Mouse (Mus musculus): Measurements from ENCODE around the gene Klf13. TPM values are rescaled to one million over a fixed set of nuclear protein-coding genes. Genes with fewer than 3 reads are reported as not detected.

Gene Klf13
- polyA plus RNA-seq, 1 experiment from 2014 or later = 31.1 TPM

GRCm38 (mm10) chr7:63888674-63889073 is 50.0 kb downstream of the Klf13 start:
- Histone ChIP-seq H3K9ac (replicated peaks; ENCODE audit: low read depth, low read length) (no peak overlapping the region), H3K36me3 (ENCODE audit: control insufficient read depth, insufficient read depth) (peaks cover 3% of the 10 kb centered on the region; the same call in 1 of the 2 replicates), H3K4me1 (replicated peaks; ENCODE audit: control insufficient read depth, insufficient read depth, low read length) (peaks cover 10% of the 10 kb centered on the region), H3K4me2 (ENCODE audit: low read length) (no peak overlapping the region), H3K4me3 (replicated peaks; ENCODE audit: low read length) (no peak overlapping the region), H3K27me3 (replicated peaks; ENCODE audit: control insufficient read depth, insufficient read depth, low read length) (no peaks in the 10 kb centered on the region), H3K9me3 (ENCODE audit: control insufficient read depth, low read length) (no peaks in the 10 kb centered on the region), H3K27ac (ENCODE audit: low read length) (no peak overlapping the region)
- ATAC-seq = no peak
- WGBS = 73% methylated on average over 6 of the region's 6 CpGs

DNA sequence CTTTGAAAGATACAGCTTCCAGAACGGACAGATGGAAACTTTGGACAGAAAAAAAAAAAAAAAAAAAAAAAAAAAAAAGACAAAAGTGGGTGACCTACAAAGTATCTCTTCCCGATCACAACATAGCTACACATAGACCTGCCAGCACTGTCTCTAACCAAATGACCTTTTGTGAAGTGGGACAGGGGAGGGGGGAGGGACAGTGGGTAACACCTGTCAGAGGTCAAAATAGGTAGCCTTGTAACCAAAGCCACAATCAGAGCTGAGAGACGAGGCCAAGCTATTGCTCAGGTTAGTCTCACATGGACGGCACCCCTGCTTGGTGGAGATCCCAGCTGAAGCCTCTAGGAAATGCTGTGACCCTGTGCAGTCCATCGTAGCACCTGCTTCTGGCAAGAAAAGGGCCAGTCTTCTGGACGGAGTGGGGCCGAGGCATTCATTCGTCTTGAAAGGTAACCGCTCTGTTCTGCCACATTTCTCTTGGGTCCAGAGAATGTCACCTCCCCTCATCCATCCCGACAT is 51.1 kb downstream of the Klf13 start:
- Histone ChIP-seq H3K9me3 (ENCODE audit: control insufficient read depth, low read length) (no peaks in the 10 kb centered on the region), H3K4me2 (ENCODE audit: low read length) (no peak overlapping the region), H3K4me3 (replicated peaks; ENCODE audit: low read length) (no peak overlapping the region), H3K9ac (replicated peaks; ENCODE audit: low read depth, low read length) (no peak overlapping the region), H3K4me1 (replicated peaks; ENCODE audit: control insufficient read depth, insufficient read depth, low read length) (peaks cover 2% of the 10 kb centered on the region; the same call in 1 of the 2 replicates), H3K27ac (ENCODE audit: low read length) (no peak overlapping the region), H3K27me3 (replicated peaks; ENCODE audit: control insufficient read depth, insufficient read depth, low read length) (no peaks in the 10 kb centered on the region), H3K36me3 (ENCODE audit: control insufficient read depth, insufficient read depth) (peaks cover 3% of the 10 kb centered on the region; the same call in 1 of the 2 replicates)
- ATAC-seq = no peak
- WGBS = 93% methylated on average over 10 of the region's 10 CpGs

DNA sequence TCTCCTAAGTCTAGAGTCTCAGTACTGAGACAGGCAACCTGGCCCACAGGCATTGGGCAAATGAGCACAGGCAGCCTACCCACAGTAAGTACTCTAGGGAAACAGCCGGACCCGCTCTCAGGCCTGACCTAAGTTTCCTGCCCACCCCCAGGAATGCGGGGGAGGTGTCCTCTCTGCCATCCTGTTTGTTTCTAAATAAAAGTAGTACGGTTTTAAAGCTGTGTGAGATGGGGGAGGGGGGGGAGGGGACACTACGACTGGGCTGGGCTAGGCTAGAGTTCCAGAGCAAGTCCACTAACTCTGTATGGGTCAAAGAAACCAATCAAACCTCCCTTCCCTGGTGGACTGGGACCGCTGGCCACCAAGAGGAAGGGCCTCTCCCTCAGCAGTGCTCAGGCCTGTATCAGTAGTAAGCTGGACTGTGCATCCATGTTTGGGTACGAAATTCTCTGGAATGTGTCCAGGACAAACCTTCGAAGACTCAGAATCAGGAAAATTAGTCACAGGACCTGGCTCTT is 51.6 kb downstream of the Klf13 start:
- 80% methylated on average over 8 of the region's 8 CpGs for WGBS
- H3K36me3 ChIP-seq (ENCODE audit: control insufficient read depth, insufficient read depth) = peaks cover 3% of the 10 kb centered on the region; the same call in 1 of the 2 replicates
- H3K27me3 ChIP-seq (replicated peaks; ENCODE audit: control insufficient read depth, insufficient read depth, low read length) = no peaks in the 10 kb centered on the region
- H3K4me1 ChIP-seq (replicated peaks; ENCODE audit: control insufficient read depth, insufficient read depth, low read length) = peaks cover 2% of the 10 kb centered on the region; the same call in 1 of the 2 replicates
- H3K27ac ChIP-seq (ENCODE audit: low read length) = no peak overlapping the region
- H3K9ac ChIP-seq (replicated peaks; ENCODE audit: low read depth, low read length) = no peak overlapping the region
- H3K9me3 ChIP-seq (ENCODE audit: control insufficient read depth, low read length) = no peaks in the 10 kb centered on the region
- H3K4me3 ChIP-seq (replicated peaks; ENCODE audit: low read length) = no peak overlapping the region
- H3K4me2 ChIP-seq (ENCODE audit: low read length) = no peak overlapping the region
- ATAC-seq = no peak

DNA sequence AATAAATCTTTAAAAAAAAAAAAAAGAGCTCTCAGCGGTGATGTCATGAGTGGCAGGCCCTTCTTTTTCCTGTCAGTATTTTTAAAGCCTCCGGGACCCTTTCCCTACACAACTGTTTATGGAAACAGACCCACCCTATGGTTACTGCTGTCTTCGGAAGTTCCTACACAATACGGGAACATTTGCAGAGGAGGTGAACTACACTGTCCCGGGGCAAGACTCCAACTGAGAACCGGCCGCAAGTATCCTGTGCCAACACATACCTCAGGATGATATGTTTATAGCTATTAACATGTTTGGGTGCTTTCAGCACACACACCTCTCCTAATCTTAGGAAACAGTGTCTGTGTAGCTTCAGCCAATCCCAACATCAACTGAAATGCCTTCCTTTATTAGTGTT is 53.7 kb downstream of the Klf13 start:
- no peak overlapping the region for H3K27ac ChIP-seq (ENCODE audit: low read length)

DNA sequence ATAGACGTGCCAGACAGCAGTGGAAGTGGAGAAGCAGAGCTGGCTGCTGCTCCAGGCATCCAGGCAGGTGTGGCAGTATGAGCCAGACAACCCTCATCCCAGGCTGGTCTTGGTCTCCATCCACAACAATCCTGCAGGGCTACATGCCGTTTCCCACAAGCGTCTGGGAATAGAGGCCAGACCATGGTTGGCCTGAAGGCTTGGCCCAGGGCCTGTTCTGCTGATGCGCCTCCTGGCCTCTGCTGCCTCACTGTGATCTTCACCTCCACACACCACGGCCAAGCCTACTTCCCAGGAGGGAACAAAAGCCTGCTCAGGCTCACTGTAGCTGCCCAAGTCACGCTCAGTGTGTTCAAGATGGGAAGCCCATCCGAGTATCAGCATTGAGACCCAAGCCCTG is 56.0 kb downstream of the Klf13 start:
- Histone ChIP-seq H3K27me3 (replicated peaks; ENCODE audit: control insufficient read depth, insufficient read depth, low read length) (no peaks in the 10 kb centered on the region), H3K9me3 (ENCODE audit: control insufficient read depth, low read length) (no peaks in the 10 kb centered on the region), H3K36me3 (ENCODE audit: control insufficient read depth, insufficient read depth) (no peaks in the 10 kb centered on the region), H3K9ac (replicated peaks; ENCODE audit: low read depth, low read length) (no peak overlapping the region), H3K4me3 (replicated peaks; ENCODE audit: low read length) (no peak overlapping the region), H3K4me2 (ENCODE audit: low read length) (no peak overlapping the region), H3K27ac (ENCODE audit: low read length) (no peak overlapping the region), H3K4me1 (replicated peaks; ENCODE audit: control insufficient read depth, insufficient read depth, low read length) (0 out of 2 replicates have a peak, but pooled peaks cover 3% of the 10 kb centered on the region)
- 87% methylated on average over 7 of the region's 7 CpGs for WGBS
- no peak for ATAC-seq

More for the DNA sequence above, 53.7 kb downstream of the Klf13 start:
- Histone ChIP-seq H3K9me3 (ENCODE audit: control insufficient read depth, low read length) (no peaks in the 10 kb centered on the region), H3K9ac (replicated peaks; ENCODE audit: low read depth, low read length) (no peak overlapping the region), H3K27me3 (replicated peaks; ENCODE audit: control insufficient read depth, insufficient read depth, low read length) (no peaks in the 10 kb centered on the region), H3K36me3 (ENCODE audit: control insufficient read depth, insufficient read depth) (no peaks in the 10 kb centered on the region), H3K4me3 (replicated peaks; ENCODE audit: low read length) (no peak overlapping the region), H3K4me1 (replicated peaks; ENCODE audit: control insufficient read depth, insufficient read depth, low read length) (no peaks in the 10 kb centered on the region), H3K4me2 (ENCODE audit: low read length) (no peak overlapping the region)
- WGBS = 89% methylated on average over 7 of the region's 7 CpGs
- ATAC-seq = no peak

DNA sequence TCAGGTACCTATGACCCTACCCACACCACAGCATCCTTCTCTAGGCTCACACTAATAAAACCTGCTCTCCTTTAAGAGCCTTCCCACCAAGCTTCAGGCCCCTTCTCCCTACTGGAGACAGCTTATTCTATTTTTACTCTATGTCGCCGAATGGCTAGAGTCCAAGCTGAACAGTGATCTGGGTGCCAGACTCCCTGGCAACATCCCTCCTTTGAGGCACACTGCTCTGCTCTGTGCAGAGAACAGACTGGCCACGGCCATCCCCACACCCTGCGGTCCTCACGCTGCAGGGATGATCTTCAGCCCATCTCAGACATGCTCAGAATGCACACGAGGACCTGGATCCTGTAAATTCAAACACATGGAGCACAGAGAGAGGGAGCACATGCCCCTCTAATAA is 59.1 kb downstream of the Klf13 start:
- Histone ChIP-seq H3K27me3 (replicated peaks; ENCODE audit: control insufficient read depth, insufficient read depth, low read length) (no peaks in the 10 kb centered on the region), H3K27ac (ENCODE audit: low read length) (no peak overlapping the region), H3K4me1 (replicated peaks; ENCODE audit: control insufficient read depth, insufficient read depth, low read length) (0 out of 2 replicates have a peak, but pooled peaks cover 3% of the 10 kb centered on the region), H3K9me3 (ENCODE audit: control insufficient read depth, low read length) (no peaks in the 10 kb centered on the region), H3K4me2 (ENCODE audit: low read length) (no peak overlapping the region), H3K4me3 (replicated peaks; ENCODE audit: low read length) (no peak overlapping the region), H3K36me3 (ENCODE audit: control insufficient read depth, insufficient read depth) (no peaks in the 10 kb centered on the region), H3K9ac (replicated peaks; ENCODE audit: low read depth, low read length) (no peak overlapping the region)
- WGBS = 60% methylated on average over 6 of the region's 6 CpGs
- peak; percentile 68 for ATAC-seq

GRCm38 (mm10) chr7:63877610-63878009 is 61.1 kb downstream of the Klf13 start:
- H3K4me2 ChIP-seq (ENCODE audit: low read length) = no peak overlapping the region
- no peaks in the 10 kb centered on the region for H3K9me3 ChIP-seq (ENCODE audit: control insufficient read depth, low read length)
- no peak for ATAC-seq
- H3K4me3 ChIP-seq (replicated peaks; ENCODE audit: low read length) = no peak overlapping the region
- no peak overlapping the region for H3K9ac ChIP-seq (replicated peaks; ENCODE audit: low read depth, low read length)
- H3K36me3 ChIP-seq (ENCODE audit: control insufficient read depth, insufficient read depth) = no peaks in the 10 kb centered on the region
- 28% methylated on average over 14 of the region's 14 CpGs for WGBS
- H3K4me1 ChIP-seq (replicated peaks; ENCODE audit: control insufficient read depth, insufficient read depth, low read length) = 0 out of 2 replicates have a peak, but pooled peaks cover 3% of the 10 kb centered on the region
- H3K27ac ChIP-seq (ENCODE audit: low read length) = no peak overlapping the region
- no peaks in the 10 kb centered on the region for H3K27me3 ChIP-seq (replicated peaks; ENCODE audit: control insufficient read depth, insufficient read depth, low read length)

DNA sequence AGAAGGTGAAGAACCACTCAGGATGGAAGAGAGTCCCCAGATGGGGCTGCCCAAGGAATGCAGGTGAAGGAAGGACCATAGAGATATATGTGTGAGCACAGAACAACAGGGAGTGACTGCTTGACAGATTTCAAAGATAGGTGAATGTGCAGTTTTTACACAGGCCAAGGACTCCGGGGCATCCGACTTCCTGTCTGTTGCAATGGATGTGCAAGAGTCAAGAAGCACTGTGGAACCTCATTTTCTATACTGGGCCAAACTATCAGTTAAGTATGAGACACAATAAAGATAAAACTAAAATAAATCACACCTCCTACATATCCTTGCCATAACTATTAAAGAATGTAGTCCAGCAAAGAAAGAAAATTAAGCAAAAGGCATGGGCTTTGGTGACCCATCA is 62.1 kb downstream of the Klf13 start:
- Histone ChIP-seq H3K4me2 (ENCODE audit: low read length) (no peak overlapping the region), H3K4me3 (replicated peaks; ENCODE audit: low read length) (no peak overlapping the region), H3K4me1 (replicated peaks; ENCODE audit: control insufficient read depth, insufficient read depth, low read length) (0 out of 2 replicates have a peak, but pooled peaks cover 3% of the 10 kb centered on the region), H3K9me3 (ENCODE audit: control insufficient read depth, low read length) (no peaks in the 10 kb centered on the region), H3K36me3 (ENCODE audit: control insufficient read depth, insufficient read depth) (no peaks in the 10 kb centered on the region), H3K9ac (replicated peaks; ENCODE audit: low read depth, low read length) (no peak overlapping the region), H3K27me3 (replicated peaks; ENCODE audit: control insufficient read depth, insufficient read depth, low read length) (no peaks in the 10 kb centered on the region), H3K27ac (ENCODE audit: low read length) (no peak overlapping the region)
- no peak for ATAC-seq
- 95% methylated on average over 2 of the region's 2 CpGs for WGBS

DNA sequence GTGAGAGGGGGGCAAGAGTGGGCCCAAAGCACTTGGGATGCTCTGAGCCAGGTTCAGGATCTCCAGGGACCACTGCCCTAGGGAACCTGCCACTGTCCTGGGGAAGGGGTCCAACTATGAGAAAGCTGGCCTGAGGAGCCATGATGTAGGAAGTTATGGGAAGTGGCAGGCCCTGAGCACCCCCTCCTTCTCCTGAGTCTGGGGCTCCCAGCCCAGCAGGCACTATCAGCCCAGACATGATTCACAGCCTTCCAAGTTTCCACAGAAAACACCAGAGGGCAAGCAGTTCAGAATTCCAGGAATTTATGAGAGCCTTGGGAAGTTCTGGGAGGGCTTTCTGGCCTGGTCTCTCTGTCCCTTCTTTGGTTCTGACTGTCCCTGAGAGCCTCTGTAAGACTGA is 63.0 kb downstream of the Klf13 start:
- ATAC-seq = no peak
- Histone ChIP-seq H3K9ac (replicated peaks; ENCODE audit: low read depth, low read length) (no peak overlapping the region), H3K4me1 (replicated peaks; ENCODE audit: control insufficient read depth, insufficient read depth, low read length) (0 out of 2 replicates have a peak, but pooled peaks cover 3% of the 10 kb centered on the region)

GRCm38 (mm10) chr7:63873880-63874279 is 64.8 kb downstream of the Klf13 start:
- H3K9ac ChIP-seq (replicated peaks; ENCODE audit: low read depth, low read length) = no peak overlapping the region
- WGBS = 76% methylated on average over 12 of the region's 12 CpGs
- H3K9me3 ChIP-seq (ENCODE audit: control insufficient read depth, low read length) = no peaks in the 10 kb centered on the region
- H3K27me3 ChIP-seq (replicated peaks; ENCODE audit: control insufficient read depth, insufficient read depth, low read length) = no peaks in the 10 kb centered on the region
- H3K27ac ChIP-seq (ENCODE audit: low read length) = no peak overlapping the region
- H3K36me3 ChIP-seq (ENCODE audit: control insufficient read depth, insufficient read depth) = no peaks in the 10 kb centered on the region
- no peaks in the 10 kb centered on the region for H3K4me1 ChIP-seq (replicated peaks; ENCODE audit: control insufficient read depth, insufficient read depth, low read length)
- ATAC-seq = no peak
- H3K4me3 ChIP-seq (replicated peaks; ENCODE audit: low read length) = no peak overlapping the region
- H3K4me2 ChIP-seq (ENCODE audit: low read length) = no peak overlapping the region

More for the DNA sequence above, 63.0 kb downstream of the Klf13 start:
- Histone ChIP-seq H3K4me3 (replicated peaks; ENCODE audit: low read length) (no peak overlapping the region), H3K4me2 (ENCODE audit: low read length) (no peak overlapping the region), H3K9me3 (ENCODE audit: control insufficient read depth, low read length) (no peaks in the 10 kb centered on the region), H3K27me3 (replicated peaks; ENCODE audit: control insufficient read depth, insufficient read depth, low read length) (no peaks in the 10 kb centered on the region), H3K27ac (ENCODE audit: low read length) (no peak overlapping the region), H3K36me3 (ENCODE audit: control insufficient read depth, insufficient read depth) (no peaks in the 10 kb centered on the region)
